Mouse (Mus musculus): ENCODE measurements around the gene Dock1.

- TF ChIP-seq CTCF (IDR thresholded peaks at IDR 0.05; ENCODE audit: low read depth, low read length) (no peak), POLR2A (IDR thresholded peaks at IDR 0.05; ENCODE audit: insufficient read depth, low read length) (no peak), EP300 (IDR thresholded peaks at IDR 0.05; ENCODE audit: insufficient read depth, low read depth, low read length) (no peak)
These were observed 172.3 kb downstream of the Dock1 start for GRCm38 (mm10) chr7:134842751-134843150.
